Mouse (Mus musculus) heart, adult 8-10 months (tissue): ENCODE measurements at regions not wholly inside any gene's neighbourhood (a gene's known extent, or its start where the extent isn't known, plus 50 kb on each side); places are given as distances from the start of the nearest gene placed in this dataset.

ENCODE experiments used
- DNase-seq: peaks from one replicate; pipeline ENCODE4 v3.0.0; 2022; ENCODE audit warnings: low spot score

DNA sequence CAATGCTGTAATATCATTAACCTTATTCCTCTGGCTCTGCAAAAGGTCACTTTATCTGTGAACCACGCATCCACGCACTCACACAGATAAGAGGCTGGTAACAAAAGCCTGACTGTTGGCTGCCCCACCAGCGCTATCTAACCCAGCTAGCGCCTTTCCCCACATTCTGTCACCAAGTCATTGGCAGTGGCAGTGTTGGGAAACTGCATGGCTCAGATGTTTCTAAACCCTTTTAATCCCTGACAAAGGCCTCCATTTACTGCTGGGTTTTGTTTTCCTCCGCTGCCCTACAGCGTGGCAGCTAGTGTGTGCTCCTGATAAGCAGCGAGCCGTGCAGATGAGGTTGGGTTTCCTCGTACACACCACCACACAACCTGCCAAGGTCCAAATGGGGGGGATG is 55.7 kb downstream of the Id4 start:
- DNase-seq = no peak

DNA sequence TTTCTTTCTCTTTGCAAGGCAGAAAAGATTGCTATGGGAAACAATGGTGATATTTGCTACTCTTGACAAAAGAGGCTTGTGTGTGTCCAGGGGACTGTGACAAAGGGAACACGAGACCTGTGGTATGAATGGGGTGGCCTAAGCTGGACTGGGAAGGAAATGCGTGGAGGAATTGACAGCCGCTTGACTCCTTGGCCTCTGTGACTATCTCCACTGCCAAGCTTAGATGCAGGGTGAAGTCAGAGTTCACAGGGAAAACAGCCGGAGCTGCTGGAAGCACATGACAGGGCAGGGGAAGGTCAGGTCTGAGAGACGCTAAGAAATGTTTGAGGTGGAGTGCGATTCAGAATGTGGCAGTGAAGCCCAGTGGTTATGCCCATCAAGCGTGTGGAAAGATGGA is 56.4 kb downstream of the Id4 start:
- no peak for DNase-seq

DNA sequence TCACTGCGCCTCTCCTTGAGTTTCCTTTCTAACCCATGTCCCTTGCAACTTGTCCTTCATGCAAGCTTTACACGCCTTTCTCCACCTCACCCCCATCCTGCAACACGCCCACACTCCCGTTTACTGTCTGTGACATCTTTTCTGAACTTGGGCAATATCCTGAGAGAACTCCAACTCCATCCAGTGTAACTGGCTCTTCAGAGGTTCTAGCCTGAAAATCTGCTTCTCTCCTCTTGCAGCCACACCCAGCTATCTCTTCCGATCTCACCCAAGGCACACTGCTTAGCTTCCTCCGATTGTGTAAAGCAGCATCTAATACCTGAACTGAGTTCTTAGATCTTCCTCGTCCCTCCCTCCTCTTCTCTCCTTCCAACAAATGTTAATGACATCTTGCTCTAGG is 58.0 kb downstream of the Id4 start:
- peak; percentile 2 for DNase-seq

DNA sequence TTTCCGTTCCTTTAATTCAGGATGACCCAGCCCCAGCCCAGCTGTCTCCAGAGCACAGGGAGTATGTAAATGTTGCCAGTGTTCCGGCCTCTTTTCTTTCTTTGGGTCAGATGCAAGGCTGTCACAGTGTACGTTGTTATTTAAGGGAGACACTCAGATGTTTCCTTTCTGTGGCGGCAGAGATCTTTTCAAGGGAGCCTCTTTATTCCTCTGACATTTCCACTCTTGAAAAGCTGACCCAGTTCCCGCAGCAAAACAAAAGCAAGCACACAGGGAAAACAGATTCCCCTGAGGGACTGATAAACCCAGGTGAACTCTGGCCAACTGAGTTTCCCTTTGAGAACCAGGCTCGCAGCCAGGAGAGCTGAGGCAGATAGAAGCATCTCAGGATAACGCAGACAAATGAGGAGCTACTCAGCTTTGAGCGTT is 63.3 kb downstream of the Id4 start:
- peak; percentile 38 for DNase-seq

DNA sequence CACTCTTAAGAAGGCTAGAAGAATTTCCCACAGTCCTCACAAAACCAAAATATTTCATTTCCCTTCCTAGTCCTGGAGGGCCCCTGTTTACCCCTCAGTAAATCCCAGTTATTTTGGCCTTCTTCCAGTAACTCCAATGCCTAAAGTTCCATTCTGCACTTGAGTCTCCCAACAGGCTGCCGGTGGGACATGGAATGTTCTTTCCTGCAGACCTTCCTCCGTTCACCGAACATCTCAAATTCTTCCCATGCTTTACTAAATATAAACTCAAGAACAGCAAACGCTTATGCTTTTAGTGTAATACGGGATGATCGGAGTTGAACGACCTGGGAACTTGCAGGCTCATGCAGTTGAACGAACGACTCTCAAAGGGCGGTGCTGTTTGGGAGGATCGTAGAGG is 69.6 kb downstream of the Id4 start:
- no peak for DNase-seq

DNA sequence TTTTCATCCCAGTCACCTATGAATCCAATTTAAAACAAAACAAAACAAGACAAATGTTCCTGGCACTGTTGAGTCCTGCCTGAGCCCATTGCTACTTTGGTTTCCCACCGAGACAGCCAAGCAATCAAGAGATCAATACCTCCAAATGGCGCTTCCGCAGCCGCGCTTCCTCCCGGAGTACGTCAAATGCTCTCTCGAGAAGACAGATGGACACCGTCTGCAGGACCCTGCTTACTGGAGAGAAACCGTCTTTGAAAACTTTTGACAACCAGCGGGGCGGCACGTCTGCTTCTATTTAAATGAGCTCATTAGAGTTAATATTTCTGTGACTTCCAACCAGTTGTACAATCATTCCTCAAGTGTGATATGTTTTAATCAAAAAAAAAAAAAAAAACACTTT is 75.1 kb downstream of the Id4 start:
- no peak for DNase-seq

DNA sequence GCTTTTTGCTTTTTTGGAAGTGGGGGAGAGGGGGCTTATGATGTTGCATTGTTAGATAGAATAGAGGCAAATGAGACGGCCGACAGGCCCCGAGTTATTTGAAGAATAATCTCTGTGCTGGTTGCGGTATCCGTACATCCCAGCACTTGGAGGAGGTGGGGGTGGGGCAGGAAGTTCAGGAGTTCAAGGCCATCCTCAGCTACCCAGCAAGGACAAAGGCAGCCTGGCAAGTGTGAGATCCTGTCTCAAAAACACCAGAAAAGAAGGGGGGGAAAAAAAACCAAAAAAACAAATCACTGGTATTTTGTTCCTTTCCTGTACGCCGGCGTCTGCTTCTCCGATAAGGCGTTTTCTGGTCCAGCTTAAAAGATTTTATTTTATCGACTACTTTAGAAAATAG is 75.6 kb downstream of the Id4 start:
- no peak for DNase-seq

DNA sequence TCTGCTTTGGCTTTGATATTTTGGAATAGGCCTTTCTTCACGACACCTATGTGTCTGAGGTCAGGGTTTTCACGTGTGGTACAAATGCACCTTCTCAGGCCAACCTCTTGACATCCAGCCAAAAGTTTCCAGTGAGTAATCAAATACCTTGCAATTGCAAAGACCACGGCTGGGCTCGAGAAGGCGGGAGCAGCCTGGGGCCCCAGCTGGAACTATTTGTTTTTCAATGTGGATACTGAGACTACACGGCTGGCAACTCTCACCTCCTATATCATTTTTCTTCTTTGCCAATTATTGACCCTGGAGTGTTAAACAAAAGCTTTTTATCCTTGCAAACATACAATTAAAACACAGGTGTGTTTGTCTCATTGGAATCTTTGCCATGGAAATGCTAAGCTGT is 77.5 kb downstream of the Id4 start:
- DNase-seq = no peak

DNA sequence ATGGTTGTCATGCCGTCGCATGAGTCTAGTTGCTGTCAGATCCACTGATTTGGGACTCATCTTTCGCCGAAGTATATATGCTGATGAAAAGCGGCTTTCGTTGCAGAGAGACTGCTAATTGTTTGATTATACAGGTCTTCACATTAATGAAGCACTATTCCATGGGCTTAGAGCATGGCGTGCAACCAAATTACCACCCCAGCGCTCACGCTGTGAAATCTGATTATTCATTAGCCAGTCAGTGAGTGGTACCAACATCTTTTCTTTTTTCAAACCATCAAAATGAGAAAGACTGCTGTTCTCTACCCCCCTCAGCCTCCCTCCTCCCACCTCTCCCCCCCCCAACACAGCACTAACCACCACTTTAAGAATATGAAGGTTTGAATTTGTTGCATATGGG is 89.1 kb downstream of the Id4 start:
- no peak for DNase-seq

DNA sequence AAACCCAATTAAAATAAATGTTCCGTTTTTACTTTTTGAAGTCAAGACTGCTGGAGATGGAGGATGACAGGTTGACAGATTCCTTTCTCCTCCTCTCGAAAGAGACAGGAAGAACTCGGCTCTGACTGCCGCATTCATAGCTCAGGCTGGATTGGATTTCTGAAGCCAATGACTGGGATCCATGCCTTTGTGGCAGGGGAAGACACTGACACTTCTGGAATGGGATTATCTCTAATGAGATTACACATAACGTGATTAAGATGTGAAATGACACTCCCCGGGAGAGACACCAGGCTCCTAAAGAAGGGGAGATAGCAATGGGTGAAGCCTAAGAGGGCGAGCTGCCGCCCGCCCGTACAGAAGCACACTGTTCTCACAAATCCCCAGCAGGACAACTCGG is 89.9 kb downstream of the Id4 start:
- DNase-seq = no peak

DNA sequence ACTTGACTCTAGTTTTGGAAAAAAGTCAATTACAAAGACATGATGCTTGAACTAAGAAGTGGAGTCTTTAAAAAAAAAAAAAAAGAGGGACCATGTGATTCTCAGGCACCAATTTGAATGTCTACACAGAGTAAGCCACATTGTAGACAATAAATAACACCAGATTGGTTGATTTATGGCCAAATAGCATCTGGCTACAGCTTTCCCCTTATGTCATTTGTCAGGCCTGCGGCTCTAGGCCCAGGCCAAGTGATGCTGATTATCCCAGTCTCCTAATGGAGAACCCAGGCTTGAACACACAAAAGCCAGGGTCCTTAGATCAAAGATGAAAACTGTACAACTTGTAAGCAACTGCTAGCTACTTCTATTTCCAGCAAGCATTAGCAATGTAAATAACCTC is 96.1 kb downstream of the Id4 start:
- no peak for DNase-seq

DNA sequence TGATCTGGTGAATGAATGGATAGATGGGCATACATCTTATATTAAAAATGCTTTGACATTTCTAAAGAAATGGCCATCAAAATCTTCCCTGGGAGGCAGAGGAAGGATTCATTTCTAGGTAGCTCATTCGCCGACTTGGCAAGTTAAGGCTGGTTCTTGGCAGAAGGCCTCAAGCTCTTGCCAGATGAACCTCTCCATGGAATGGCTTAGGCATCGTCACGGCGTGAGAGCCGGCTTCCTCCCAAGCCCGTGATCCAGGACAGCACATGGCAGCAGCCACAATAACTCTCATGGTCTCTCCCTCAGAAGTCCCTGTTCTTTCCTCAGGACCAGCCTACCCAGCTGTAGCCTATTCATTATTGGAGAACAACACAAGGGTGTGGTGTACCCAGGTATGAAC is 96.6 kb downstream of the Id4 start:
- peak; percentile 1 for DNase-seq

DNA sequence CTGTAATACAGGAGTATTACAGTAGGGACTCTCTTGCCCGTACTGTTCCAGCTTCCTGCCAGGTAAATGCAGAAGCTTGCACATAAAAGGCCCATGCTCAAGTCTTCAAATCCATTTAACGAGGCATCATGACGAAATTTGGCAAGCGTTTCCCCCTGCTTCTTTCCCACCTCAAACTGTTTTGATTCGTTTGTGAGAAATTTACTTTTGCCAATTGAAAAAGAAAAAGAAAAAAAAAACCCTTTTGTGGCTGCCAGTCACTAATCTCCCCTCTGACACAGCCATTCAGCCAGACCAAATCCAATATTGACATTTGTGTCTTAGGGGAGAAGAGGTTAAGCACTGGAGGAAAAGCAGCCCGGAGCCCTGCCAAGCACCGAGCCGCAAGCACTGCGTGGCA is 110.0 kb downstream of the Id4 start:
- no peak for DNase-seq

DNA sequence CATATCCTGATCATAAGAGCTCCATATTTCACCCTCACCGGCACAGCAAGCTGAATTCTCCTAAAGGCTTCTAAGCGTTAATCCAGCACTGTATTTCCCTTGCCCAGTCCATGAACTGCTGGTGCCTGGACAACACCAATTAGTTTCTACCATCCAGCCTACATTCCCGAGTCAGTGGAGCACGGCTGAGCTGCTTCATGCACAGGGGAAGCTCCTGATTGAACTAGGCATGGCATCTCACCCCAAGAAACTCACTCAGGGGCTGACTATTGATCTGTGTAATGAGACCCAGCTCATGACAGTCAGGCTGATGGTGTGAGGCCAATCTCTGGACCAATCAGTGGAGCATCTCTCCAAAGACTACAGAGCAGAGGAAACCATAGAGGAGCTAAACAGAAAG is 115.4 kb downstream of the Id4 start:
- no peak for DNase-seq

DNA sequence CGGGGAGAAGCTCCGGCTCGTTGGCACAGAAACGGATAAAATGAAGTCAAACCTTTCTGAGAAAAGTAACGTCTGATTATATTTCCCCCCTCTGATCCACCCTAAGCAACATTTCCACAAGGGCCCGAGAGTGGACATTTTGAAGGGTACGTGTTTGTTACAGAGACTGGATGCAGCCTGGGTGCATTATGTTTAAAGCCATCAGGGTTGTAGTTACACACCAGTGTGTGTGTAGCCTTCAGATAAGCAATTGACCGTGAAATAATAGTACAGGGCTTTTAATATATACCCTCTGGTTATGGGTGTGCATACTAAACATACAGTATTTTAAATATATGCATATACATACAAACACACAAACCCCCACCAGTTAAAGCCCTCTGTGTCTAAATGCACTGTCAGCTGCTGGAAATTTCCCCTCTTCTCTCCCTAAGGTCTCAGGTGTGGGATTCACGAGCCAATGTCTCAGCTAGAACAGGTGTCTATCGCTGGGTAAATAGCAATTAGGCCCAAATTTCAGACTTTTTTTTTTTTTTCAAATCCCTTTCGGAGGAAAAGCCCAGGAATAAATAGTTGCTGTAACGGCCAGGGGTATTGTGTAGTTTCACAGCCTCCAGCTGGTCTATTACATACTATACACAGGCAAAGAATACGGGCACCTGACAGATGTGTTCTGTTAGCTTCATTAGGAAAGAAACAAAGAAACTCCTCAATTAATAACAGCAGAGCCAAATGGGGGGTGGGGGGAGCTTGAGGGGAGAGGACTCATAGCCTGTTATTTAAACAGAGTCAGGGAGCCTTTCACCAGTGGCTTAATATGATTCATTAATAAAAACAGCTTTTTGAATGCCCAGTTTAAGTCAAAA is 122.8 kb downstream of the Id4 start:
- DNase-seq = no peak

DNA sequence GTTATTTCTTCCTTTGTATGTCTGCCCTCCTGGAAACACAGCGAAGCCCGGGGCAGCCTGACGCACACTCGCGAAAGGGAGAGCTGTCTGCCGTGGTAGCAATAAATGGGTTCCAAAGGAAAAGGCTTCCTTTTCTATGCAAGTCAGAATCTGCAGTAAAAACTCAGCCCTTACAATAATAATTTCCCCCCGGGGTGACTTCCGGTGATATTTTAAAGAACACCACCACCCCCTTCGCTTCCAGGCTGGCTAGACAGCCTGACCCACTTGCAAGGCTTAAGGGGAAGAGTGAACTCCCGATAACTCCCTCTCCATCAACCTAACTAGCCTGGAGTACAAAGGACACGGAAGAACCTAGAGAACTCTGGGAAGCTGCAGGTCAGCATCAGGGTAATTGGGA is 123.9 kb downstream of the Id4 start:
- DNase-seq = no peak

DNA sequence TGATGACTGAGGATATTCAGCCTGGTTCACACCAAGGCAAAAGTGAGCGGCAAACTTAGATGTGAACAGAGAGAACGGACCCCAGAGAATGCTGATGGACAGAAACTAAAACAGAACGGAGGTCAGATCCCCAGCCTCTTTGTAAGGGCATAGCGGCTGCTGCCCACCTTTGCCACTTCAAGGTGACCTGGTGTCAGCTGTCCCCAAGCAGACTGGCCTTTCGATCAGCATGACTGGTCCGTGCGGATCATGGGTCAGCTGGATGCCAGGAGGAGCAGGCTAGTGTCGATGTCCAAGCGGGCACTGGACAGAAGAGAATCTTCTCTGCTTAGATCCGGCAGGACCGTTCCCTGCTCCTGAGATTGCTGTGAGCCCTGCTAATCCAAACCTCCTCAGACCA is 122.1 kb downstream of the Zfp169 start:
- no peak for DNase-seq

DNA sequence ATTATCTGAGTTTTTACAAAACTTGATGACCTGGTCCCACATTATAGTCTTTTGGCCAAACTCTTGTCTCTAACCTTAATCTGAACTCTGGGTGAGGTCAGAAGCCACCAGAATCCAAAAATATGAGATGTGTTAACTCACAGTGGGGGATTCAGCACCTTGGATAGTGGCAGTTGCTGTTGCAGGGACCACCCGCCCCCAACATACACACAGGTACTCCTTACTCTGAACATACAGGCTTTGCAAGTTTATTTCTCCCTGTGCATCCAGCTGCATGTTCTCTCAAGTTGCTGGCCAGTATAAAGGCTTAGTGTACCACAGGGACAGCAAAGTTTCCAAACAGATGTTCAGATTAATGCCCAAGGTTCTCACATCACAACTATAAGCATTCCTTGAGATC is 115.5 kb downstream of the Zfp169 start:
- no peak for DNase-seq

DNA sequence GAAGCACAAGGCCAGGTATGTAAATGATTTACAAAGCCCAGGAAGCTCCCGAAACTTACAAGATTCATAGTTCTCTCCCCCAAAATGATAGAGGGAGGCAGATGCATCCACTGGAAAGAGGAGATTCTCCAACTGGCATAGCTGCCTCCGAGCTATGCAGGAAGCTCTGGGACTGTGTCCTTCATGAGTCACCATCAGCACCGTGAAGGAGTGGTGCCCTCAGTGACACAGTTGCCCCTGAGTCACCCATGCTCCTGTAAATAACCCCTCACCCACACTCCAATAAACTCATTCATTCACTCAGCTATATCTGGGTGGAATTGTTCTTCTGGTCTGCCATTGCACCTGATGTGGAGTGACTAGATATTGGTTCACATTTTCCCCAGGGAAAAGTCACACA is 114.6 kb downstream of the Zfp169 start:
- DNase-seq = no peak

DNA sequence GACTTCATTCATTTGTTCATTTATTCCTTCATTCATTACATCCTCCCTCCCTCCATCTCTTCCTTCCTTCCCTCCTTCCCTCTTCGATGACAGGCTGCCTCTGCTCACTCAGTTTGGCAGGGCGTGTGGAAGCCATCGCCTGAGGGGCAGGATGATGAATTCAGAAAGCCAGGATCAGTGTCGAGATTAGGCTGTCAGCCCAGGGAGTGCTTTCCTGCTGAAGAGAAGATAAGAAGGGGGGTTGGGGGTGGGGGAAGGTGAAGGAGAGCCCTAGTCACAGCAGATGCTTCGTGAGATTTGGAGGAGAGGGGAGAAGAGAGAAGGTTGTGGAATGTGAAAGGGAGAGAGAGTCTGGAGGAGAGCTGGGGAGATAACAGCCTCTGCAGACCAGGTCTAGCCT is 110.9 kb downstream of the Zfp169 start:
- no peak for DNase-seq

DNA sequence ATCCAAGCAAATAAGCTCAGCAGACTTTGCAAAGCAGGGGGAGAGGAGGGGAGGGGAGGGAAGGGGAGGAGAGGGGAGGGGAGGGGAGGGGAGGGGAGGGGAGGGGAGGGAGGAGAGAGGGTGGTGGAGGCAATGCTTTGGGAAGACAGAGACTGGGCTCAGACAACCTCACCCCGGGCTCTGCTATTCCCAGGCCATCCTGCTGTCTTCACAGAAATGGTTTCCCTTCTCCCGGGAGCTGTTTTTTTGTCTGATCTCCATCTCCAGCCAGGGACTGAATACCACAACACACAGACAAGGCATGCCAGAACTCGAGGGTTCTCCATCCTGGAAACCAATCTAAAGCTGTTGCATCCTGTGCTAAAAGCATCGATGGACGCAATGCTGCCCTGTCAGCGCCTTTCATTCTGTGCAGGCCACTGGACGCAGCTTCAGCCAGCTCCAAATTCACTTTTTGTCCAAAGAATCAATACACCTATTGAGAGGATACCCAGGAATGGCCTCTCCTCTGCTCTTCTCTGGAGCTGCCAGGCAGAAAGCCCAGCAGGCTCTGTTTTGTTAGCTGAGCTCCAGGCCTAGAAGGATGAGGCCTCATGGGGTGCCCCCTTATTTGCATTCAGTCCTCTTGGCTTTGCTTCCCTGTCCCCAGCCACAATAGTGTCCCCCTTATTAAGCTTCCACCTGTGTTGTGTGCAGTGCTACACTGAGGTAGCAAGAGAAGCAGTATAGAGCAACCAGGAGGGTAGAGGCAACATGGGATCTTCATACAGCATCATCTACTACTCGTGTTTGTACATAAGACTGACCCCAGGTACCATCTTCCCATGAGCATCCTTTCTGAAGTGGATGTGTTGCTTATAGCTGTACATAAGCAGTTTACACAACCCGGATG is 90.6 kb downstream of the Zfp169 start:
- no peak for DNase-seq

DNA sequence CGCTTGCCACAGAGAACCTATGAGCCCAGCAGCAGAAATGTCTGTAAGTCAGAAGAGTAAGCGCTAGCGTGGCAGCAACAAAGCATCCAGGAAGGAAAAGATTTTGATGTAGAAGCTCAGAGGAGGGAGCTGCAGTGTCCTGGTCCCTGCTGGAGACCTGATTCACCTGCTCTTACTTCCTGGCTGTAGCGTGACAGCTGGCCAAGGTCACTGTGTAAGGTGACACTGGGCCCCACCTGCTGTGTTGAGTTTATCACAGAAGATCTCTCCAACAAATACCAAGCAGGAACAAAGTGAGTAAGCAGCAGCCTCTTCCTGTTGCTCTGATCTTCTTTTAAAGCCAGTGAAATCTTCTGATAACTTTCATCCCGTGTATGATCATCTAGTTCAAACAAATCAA is 86.4 kb downstream of the Zfp169 start:
- no peak for DNase-seq
